Mouse (Mus musculus) frontal cortex, postnatal 25 days (tissue): ENCODE measurements around the gene Bcar1.

Source experiments
- DNase-seq, 2 experiments: peaks; one replicate each; pipeline ENCODE4 v3.0.0; 2022; ENCODE audit warnings: low spot score in 2 of 2

The Bcar1 gene

GRCm38 (mm10) chr8:111681153-111681552 is 62.5 kb downstream of the Bcar1 start:
- no peak for DNase-seq

GRCm38 (mm10) chr8:111680423-111681028 is 63.1 kb downstream of the Bcar1 start:
- DNase-seq = no peak

GRCm38 (mm10) chr8:111678848-111679247 is 64.8 kb downstream of the Bcar1 start:
- no peak for DNase-seq

- DNase-seq = peak in 1 of 2 experiments; percentile 58
Measured at GRCm38 (mm10) chr8:111678111-111678510, 65.5 kb downstream of the Bcar1 start.

- no peak for DNase-seq
Measured at GRCm38 (mm10) chr8:111676237-111676636, 67.4 kb downstream of the Bcar1 start.

GRCm38 (mm10) chr8:111666751-111667150 is 76.9 kb downstream of the Bcar1 start:
- no peak for DNase-seq

GRCm38 (mm10) chr8:111662473-111662872 is 81.1 kb downstream of the Bcar1 start:
- peak; percentile 74 to 79 for DNase-seq
